Mouse (Mus musculus): ENCODE measurements around the gene Elmsan1.
"Not testable (repeated sequence)": the region's sequence is repeated elsewhere in the genome, so short reads cannot be mapped to it uniquely, and the experiment has no call there.

Gene Elmsan1

DNA sequence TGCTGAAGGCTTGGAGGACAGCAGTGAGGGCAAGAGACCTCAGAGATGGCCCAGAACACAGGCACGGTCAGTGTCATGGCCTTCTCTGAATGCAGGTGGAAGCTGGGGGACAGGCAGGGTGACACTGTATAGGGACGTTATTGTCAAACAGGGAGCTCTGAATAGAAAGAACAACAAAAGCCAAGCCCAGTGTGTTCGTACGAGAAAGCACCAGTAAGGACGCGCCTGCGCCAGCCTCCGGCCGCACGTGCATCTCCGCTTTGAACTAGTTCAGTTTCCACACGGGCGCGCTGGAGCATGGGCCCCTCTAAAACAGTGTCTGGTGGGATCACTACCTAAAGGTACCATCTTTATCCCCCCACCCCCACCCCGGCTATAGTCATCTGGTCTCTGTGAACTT, 68.7 kb downstream of the Elmsan1 start:
- DNase-seq (ENCODE audit: low read depth): no peak

DNA sequence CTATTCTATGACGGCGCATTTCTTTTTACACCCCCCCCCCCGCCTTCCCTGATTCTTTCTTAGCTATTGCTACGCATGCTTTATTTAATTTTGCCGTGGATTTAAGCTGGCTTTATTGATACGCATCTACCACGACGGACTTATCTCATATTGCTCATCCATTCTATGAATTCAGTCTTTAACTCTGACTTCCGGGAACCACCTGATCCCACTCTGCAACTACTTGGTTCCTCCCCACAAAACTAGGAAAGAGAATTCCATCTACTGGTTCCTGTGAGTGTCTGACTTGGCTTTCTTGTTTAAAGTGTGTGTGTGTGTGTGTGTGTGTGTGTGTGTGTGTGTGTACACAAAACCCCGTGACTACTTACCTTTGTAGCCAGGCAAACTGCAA, 70.1 kb downstream of the Elmsan1 start:
- DNase-seq (ENCODE audit: low read depth): no peak

DNA sequence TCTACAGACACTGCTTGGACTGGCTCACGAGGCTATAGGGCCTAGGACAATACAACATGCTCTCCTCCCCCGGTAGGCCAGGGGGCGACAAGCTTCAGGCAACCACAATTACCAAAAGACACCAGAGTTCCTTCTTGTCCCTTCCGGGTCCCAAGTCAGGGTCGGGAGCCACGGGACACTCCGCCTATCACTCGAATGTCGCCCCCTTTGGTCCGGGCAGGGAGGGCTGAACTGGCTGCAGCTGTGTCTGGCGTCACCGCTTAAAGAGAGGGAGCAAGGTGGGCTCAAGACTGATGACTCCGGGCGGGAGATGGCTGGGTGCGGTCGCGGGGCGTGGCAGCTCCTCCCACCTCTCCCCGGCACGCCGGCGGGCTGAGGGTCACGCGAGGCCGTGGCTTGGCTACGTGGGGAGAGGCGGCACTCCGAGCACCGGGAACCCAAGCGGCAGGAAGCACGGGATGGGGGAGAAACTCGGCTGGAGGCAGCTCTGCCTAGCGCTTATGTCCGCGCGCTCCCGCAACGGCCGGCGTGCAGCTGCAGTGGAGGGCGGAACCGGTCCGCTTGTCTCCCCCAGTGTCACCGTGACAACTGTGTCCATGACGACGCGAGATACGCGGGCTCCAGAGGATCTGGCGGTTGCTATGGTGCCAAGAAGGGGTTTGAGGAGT, 70.6 kb downstream of the Elmsan1 start, which contains the start of gene Pnma1:
TSS of gene Pnma1 (minus strand) at position 536 of the 668 bp plus-strand sequence.
- DNase-seq (ENCODE audit: low read depth): peak; percentile 62

DNA sequence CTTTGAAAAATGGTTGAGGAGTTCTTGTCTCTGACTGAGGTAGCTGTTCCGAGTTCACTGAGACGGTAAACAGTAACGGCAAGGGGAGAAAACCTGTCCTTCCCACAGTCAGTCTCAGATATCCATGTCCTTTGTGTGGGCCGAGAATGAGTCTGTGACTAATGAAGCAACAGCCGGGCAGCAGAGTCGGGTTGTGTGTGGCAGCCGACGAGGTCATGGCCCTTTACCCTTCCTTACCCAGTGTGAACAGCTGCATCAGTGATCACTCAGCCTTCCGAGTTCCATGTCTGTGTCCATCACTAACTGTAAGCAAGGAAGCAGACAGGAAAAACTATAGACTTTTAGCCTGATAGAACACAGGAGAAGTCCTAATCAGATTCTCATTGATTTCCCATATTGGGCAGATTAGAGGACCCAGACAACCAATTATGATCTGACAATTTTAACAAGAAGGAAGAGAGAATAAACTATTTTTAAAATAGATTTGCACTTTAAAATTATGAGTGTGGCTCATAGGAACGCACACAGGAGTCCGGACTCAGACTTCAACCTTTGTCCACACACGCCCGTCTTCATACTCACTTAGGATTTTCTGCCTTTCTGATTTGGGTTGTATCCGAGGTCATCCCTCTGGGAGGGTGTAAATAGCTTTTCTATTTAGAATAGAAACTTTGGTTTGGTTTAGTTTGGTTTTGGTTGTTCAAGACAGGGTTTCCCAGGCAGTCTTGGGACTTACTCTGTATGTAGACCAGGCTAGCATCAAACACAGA, 76.2 kb downstream of the Elmsan1 start:
- no peak for DNase-seq (ENCODE audit: low read depth)

DNA sequence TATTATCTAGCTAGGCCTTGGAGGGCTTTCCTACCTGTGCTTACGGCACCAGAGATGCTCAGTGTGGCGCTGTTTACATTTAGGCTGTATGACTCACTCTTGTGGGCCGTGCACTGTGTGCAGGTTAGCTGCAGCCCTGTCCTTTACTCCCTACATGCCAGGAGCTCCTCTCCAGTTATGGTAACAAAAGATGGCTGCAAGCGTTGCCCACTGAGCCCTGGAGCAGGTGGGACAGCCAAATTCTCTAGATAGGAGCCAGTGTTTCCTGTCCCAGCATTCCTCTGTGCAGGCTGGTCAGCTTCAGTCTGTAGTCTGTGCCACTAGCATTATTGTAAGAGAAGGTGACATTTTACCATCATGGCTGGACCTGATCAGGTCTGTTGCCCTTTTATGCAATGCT, 77.4 kb downstream of the Elmsan1 start:
- no peak for DNase-seq (ENCODE audit: low read depth)

DNA sequence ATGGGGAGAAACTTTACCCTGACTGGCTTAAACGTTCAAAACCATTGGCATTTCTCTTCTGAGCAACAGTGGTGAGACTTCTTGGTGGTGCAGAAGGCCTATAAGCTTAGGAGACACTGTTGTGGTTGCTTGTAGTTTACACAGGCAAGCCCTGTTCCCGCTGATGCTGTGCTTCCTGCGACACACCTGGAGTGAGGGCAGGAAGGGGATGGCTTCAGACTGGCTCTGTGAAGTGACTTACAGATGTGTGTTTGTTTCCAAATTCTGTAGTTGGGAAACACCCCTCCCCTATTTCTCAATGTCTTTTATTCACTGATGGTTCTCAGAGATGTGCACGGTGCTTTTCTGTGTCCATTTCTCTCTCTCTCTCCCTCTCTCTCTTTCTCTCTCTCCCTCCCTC, 78.5 kb downstream of the Elmsan1 start:
- DNase-seq (ENCODE audit: low read depth): no peak

DNA sequence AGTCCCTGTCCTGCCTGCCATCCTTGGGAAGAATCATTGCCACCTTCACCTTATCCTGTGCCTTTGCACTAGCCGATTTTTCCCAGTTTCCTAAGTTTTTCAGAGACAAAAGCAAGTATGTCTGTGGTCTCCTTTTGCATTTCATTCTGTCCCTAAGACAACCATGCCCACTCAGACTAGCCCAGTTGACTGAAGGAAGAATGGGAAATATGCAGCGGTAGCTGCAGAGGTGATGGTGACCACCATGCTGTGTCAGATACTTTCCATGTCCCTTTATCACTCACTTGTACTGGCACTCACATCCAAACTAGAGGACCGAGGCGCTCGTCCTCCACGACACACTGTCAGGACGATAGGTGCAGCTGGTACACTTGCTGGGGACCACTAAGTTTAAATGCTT, 81.5 kb downstream of the Elmsan1 start:
- no peak for DNase-seq (ENCODE audit: low read depth)

DNA sequence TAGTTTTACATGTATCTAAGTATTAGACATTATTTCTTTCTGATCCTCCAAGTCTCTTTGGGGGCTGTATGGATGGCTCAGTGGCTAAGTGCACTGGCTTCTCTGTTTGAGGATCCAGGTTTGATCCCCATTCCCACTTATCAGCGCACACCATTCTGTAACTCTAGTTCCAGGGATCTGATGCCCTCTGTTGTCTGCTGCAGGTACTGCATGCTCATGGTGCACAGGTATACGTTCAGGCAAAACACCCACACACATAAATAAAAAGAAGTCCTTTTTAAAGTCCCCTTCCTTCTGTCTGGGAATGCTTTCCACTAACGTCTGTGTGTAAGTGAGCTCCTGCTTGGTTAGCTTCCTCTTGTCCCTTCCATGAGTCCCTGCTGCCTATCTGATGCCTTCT, 86.4 kb downstream of the Elmsan1 start:
- DNase-seq (ENCODE audit: low read depth): no peak

DNA sequence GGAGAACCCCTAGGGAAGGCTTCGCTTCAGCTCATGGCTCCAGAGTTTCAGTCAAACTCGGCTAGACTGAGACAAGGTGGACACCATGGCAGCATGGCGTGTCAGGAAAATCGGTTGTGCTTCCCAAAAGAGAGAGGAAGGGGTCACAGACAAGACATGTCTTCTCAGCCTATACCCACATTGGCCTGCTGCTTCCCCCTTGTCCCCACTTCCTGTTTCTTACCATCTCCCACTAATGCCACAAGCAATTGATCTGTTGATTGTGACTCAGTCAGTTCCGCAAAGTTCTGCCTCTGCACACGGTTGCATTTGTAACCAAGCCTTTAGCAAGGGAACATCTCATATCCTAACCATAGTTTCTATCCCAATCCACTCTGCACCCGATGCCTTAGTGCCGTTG, 88.8 kb downstream of the Elmsan1 start:
- no peak for DNase-seq (ENCODE audit: low read depth)

DNA sequence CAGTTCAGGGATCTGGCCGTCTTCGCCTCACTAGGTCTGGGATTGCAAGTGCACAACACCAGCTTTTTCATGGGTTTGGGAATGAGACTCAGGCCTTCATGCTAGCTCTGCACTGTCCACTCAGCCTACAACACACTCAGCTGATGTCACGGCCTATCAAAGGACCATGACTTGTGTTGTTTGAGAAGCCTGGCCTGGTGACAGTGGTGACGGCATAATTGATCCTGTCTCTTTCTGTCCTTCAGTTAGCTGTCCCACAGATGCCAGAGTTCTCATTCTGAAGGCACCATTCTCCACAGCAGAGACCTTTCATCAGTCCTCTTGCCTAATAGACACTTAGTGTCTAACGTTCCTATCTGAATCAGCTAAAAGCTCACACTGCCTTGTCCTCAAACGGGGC, 90.1 kb downstream of the Elmsan1 start:
- no peak for DNase-seq (ENCODE audit: low read depth)

DNA sequence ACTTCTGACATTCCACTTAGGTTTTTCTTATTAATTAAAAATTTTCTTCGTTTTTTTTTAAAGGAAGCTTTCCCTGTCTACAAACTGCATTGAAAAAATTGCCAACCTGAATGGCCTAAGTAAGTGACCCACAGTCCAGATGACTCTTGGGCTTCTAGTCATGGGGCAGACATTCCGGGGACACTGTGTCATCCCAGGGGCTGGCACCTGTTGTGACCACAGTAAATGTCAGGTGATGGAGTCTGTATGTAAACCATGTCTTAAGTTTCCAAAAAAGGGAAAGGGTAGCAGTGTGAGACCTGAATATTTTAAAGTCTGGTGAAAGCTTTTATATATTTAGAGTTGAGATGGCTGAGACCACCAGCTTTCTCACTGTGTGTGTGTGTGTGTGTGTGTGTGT, 91.8 kb downstream of the Elmsan1 start:
- DNase-seq (ENCODE audit: low read depth): no peak

DNA sequence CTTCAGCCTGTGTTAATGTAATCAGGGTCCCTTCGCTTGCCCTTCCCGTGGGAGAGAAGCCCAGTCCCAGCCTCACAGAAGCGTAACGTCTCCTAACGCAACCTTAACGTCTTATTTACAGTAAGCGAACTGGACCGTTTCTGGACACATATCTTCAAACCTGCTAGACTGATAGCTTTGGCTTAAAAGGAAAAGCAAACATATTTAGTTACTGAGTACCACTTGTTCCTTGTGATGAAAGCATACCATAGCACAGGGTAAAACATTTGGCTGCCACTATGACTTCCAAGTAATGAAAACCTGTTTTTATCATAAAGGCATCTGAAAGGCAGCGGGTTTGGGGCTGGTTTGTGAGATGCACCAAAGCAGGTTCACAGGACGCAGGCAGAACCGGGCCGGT, 92.8 kb downstream of the Elmsan1 start:
- no peak for DNase-seq (ENCODE audit: low read depth)

DNA sequence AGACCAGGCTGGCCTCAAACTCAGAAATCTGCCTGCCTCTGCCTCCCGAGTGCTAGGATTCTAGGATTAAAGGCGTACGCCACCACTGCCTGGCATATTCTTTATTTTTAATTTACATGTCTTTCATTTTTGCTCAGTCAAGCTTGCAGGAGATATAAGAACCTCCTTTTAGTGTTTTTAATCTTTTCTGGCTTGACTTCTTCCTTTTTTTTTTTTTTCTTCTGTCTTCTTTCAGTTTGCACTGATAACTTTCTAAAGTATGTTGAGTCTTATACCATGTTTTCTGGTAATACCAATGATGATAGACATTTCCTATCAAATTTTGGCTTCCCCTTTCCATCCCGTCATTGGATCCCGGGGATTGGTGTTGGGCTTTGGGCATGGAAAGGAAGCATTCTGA, 99.1 kb downstream of the Elmsan1 start:
- DNase-seq (ENCODE audit: low read depth): no peak

DNA sequence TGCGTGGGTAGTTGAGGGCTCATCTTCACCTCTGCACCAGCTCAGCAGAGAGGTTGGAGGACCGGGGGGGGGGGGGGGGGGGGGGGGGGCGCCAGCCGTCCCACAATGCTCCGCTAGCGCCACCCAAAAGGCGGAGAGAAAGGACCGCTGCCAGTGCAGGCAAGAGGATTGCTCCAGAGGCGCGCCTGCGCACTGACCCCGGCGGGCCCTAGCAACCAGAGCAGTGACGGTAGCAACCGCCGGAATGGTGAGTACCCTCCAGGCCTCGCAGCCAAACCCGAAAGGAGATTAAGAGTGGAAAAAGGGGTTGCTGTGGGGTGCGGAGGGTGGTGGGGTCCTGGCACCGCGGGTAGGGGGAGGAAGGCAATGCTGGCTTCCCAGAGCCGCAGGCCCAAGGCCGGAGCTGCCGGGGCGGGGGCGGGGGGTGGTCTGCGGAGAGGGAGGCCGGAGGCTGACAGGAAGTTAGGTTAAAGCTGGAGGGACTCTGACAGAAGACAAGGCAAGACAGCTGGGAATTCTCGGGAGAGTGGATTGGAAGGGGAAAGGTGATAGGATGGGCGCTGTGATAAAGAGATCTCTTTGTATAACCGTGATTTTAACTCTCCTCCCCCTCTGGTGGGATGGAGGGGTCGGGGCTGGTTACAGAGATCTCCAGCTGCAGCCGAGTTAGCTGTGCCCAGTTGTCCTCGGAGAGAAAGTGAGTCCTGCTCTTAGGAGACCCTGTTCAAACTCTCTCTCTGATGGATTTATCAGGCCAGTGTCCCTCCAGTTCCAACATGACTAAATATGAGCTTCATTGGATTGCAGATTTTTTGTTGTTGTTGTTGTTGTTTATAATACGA, 104.3 kb downstream of the Elmsan1 start, which contains the start of gene Dnal1:
TSS of gene Dnal1 (plus strand) at position 214 of the 842 bp plus-strand sequence.
- DNase-seq (ENCODE audit: low read depth): peak; percentile 76

DNA sequence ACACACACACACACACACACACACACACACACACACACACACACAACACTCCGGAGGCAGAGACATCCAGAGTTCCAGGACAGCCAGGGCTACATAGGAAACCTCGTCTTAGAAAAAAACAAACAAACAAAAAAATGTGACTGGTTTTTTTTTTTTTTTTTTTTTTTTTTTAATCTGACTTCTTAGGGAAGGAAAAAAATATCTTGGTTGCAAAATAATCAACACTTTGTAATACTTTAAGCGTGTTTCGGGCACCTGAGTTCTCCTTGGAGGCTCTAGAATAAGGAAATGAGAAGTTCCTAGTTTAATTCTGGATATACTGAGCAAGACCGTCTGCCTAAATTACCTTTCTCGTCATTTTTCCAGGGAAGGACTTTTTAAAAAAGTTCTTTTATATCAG, 105.0 kb downstream of the Elmsan1 start:
- no peak for DNase-seq (ENCODE audit: low read depth)

DNA sequence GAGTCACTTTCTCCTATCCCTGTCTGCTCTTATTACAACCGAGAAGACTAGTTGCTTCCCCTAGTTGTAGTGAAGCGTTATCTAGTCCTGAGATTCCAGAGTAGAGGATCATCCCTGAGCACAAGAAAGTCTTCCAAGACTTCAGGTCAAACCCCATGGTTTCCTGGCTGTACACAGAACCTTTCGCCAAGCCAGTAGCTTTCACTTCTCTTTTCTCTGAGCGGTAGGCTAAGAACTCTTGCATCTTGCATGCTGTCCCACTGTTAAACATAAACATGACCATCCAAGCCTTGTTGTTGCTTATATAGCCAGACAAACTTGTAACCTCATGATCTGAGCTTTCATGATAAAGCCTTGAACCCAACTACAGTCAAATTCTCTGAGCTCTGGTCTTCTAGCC, 107.9 kb downstream of the Elmsan1 start:
- DNase-seq (ENCODE audit: low read depth): no peak

DNA sequence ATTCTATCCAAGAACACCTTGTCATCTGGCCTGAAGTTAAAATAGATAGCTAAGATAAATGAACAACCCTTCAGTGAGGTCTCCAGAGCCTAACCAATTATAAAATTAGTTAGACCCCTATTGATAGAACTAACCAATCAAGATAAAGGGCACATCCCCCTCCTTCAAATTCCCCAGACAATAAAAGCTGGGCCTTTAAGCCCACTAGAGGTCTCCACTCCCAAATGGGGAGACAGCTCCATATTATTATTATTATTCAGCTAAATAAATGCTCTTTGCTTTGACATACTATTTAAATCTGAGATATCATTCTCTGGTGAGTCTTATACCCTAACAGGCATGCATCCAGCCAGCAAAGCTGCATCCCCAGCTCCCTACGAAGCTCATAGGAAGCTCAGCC, 108.8 kb downstream of the Elmsan1 start:
- no peak for DNase-seq (ENCODE audit: low read depth)

DNA sequence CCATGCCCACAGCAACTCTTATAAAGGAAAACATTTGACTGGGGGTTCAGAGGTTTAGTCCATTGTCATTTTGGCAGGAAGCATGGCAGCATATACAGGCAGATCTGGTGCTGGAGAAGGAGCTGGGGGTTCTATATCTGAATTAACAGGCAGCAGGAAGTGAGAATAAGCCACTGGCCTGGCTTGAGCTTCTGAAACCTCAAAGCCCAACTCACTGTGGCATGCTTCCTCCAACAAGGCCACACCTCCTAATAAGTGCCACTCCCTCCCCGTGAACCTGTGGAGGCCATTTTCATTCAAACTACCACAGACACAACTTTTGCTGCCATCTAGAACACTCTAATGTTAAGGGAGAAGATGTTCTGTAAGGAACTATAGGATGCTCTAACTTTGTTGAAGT, 111.0 kb downstream of the Elmsan1 start:
- DNase-seq (ENCODE audit: low read depth): no peak

DNA sequence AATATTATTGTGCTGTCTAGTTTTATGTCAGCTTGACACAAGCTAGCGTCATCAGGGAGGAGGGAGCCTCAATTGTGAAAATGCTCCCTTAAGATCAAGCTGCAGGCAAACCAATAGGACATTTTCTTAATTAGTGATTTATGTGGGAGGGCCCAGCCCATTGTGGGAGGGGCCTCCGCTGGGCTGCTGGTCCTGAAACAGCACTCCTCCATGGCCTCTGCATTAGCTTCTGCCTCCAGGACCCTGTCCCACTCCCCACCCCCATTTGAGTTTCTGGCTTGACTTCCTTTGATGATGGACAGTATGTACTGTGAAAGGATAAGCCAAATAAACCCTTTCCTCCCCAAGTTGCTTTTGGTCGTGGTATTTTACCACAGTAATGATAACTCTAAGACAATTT, 111.7 kb downstream of the Elmsan1 start:
- no peak for DNase-seq (ENCODE audit: low read depth)

DNA sequence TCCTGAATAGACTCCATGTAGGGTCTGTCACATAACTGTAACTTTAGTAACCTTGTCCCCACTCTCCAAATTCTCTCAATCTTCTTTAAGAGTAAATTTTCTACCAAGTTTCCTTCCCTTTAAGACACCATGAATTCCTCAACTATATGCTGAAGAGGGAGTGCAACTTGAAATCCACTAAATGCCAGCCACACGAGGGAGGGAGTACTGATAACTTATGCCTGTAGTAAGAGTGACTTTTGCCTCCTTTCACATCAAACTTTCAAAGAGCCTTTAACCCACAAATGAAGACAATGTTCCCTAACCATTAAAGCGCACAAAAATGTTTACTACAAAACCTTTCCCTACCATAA, 117.2 kb downstream of the Elmsan1 start:
- DNase-seq (ENCODE audit: low read depth): no peak

DNA sequence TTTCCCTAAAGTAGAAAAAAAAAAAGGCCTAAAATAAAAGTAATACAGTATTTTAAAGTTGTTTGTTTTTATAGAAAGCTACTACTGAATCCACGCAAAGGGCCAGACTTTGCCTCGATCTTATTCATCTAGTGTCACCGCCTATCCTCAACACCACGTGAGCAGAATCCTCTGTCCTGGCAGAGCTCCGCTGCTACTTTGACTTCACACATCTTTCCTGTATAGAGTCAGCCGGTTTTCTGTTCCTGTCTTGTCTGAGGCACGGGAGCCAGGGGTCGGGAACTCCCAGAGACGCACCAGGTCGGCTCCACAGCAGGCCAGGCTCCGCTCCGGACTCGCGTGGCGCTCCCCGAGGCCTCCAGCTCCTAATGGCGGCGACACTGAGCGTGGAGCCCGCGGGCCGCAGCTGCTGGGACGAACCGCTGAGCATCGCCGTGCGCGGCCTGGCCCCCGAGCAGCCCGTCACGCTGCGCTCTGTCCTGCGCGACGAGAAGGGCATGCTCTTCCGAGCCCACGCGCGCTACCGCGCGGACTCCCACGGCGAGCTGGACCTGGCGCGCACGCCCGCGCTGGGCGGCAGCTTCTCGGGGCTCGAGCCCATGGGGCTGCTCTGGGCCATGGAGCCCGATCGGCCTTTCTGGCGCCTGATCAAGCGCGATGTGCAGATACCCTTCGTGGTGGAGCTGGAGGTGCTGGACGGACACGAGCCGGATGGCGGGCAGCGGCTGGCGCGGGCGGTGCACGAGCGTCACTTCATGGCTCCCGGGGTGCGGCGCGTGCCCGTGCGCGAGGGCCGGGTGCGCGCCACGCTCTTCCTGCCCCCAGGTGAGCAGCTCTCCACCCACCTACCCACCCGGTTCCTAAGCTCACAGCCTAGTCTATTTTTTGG, 117.8 kb downstream of the Elmsan1 start, which contains the start of gene Acot6:
TSS of gene Acot6 (plus strand) at position 51 of the 889 bp plus-strand sequence.
- DNase-seq (ENCODE audit: low read depth): not testable (repeated sequence)

DNA sequence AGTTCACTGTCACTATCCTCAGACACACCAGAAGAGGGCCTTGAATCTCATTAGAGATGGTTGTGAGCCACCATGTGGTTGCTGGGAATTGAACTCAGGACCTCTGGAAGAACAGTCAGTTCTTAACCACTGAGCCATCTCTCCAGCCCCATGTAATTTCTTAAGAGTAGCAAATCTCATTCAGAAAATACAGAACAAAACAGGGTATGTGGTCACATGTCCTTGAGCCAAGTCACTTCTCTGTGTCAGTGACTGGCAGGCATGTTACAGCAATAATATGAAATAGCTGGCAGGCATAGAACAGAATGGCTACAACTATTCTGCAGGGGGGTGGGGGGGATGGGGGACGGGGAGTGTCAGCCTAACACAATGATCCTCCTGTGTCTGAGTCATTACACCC, 118.6 kb downstream of the Elmsan1 start:
- DNase-seq (ENCODE audit: low read depth): no peak
